Mouse (Mus musculus) brain, embryonic 14.5 days (tissue): Measurements from ENCODE around the gene Cdk13.

Source experiments
- CTCF ChIP-seq: fragments of 200-500 bp; IDR thresholded peaks from 2 replicates; pipeline ENCODE4 v1.5.1; 2012; ENCODE audit warnings: inconsistent platforms, mild to moderate bottlenecking, moderate library complexity, borderline replicate concordance; ENCODE audit not compliant: insufficient read depth, insufficient read length; ENCODE audit errors: extremely low read depth
- POLR2A ChIP-seq: fragments of 200-500 bp; IDR thresholded peaks from 2 replicates; pipeline ENCODE4 v1.6.1; 2012; ENCODE audit warnings: mild to moderate bottlenecking, inconsistent platforms, borderline replicate concordance; ENCODE audit not compliant: poor library complexity, insufficient read depth, insufficient read length, severe bottlenecking; ENCODE audit errors: extremely low read depth

GRCm38 (mm10) chr13:17843336-17843735, 38.4 kb upstream of the Cdk13 start:
- no peak for TF ChIP-seq CTCF
- no peak for TF ChIP-seq POLR2A
